In the genomic region with DNA sequence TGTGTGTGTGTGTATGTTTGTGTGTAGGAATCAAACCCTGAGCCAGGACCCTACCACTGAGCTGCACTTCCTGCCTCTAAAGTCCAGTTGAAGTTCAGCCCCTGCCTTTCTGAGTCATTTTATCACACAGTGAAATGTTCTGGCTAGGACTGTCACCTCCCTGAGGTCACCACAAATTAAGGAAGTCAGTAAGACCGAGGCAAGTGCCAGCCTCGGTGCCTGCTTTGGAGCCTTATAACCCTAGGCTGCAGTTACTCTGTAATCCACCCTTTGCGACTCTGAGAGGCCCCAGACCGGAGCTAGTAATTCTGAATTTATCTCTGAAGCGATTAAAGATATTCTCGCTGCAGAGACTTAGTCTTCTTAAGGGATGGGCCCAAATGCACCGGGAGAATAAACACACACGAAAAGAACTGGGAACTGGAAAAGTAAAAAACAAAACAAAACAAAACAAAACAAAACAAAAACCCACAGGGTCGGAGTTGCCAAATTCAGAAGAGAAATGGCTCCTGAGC, we compare ENCODE assay signal across 8 mouse cellular contexts.
A peak's percentile ranks its signal among the peaks of the same experiment; 100 is the strongest.
DNase-seq lines count a peak whose midpoint lies in the region; ATAC-seq and TF ChIP-seq lines count a peak whose summit lies in the region.

No protein-coding gene starts in this region.

- peaks cover 17% of the 10 kb centered on the region for H3K27me3 ChIP-seq in E14TG2a.4 (ENCODE audit: insufficient read depth, low read length)
- no peaks in the 10 kb centered on the region for H3K27me3 ChIP-seq in intestine, embryonic 16.5 days (replicated peaks; ENCODE audit: control insufficient read depth, insufficient read depth, low read length)
- H3K27me3 ChIP-seq in lung, embryonic 14.5 days (ENCODE audit: insufficient read depth, low read length): no peaks in the 10 kb centered on the region

- H3K9me3 ChIP-seq in E14TG2a.4 (ENCODE audit: low read length): no peaks in the 10 kb centered on the region
- H3K9me3 ChIP-seq in intestine, embryonic 16.5 days (ENCODE audit: control insufficient read depth, low read length): no peaks in the 10 kb centered on the region
- H3K9me3 ChIP-seq in lung, embryonic 14.5 days (ENCODE audit: low read depth, low read length): no peaks in the 10 kb centered on the region

- WGBS in intestine, embryonic 16.5 days: 6% methylated on average over 9 of the region's 9 CpGs
- 4% methylated on average over 9 of the region's 9 CpGs for WGBS in lung, embryonic 14.5 days
- WGBS in olfactory bulb, adult 2 months: 23% methylated on average over 9 of the region's 9 CpGs

- peaks cover 40% of the 10 kb centered on the region for H3K4me1 ChIP-seq in E14TG2a.4 (replicated peaks; ENCODE audit: low read depth, low read length)
- peaks cover 31% of the 10 kb centered on the region for H3K4me1 ChIP-seq in intestine, embryonic 16.5 days (ENCODE audit: control insufficient read depth, insufficient read depth, low read length)
- peaks cover 31% of the 10 kb centered on the region for H3K4me1 ChIP-seq in lung, embryonic 14.5 days (ENCODE audit: insufficient read depth)
- peaks cover 9% of the 10 kb centered on the region for H3K4me1 ChIP-seq in olfactory bulb, adult 2 months (ENCODE audit: control insufficient read depth, insufficient read depth, low read length)

- peak overlapping the region; percentile 83 for H3K4me3 ChIP-seq in E14TG2a.4 (replicated peaks; ENCODE audit: low read length)
- peak overlapping the region; percentile 41 for H3K4me3 ChIP-seq in intestine, embryonic 16.5 days (ENCODE audit: low read length)
- H3K4me3 ChIP-seq in lung, embryonic 14.5 days (ENCODE audit: low read depth, low read length): peak overlapping the region; percentile 32
- H3K4me3 ChIP-seq in olfactory bulb, adult 2 months (ENCODE audit: insufficient read depth, low read depth, low read length): peak overlapping the region; percentile 46

- peak; percentile 29 for DNase-seq in adrenal gland, adult 8-10 months
- DNase-seq in lung, embryonic 14.5 days: no peak
- no peak for DNase-seq in right cerebral cortex, postnatal 4 days
- no peak for DNase-seq in T-cell, adult 2 months (ENCODE audit: low spot score)

- peak overlapping the region; percentile 73 for H3K9ac ChIP-seq in intestine, embryonic 16.5 days (ENCODE audit: low read depth, low read length)
- H3K9ac ChIP-seq in lung, embryonic 14.5 days: peak overlapping the region; percentile 60

- no peaks in the 10 kb centered on the region for H3K36me3 ChIP-seq in E14TG2a.4 (ENCODE audit: insufficient read depth, low read length)
- H3K36me3 ChIP-seq in intestine, embryonic 16.5 days (ENCODE audit: control insufficient read depth, insufficient read depth, low read length): no peaks in the 10 kb centered on the region
- H3K36me3 ChIP-seq in lung, embryonic 14.5 days (ENCODE audit: insufficient read depth): no peaks in the 10 kb centered on the region

- peak overlapping the region; percentile 96 for H3K27ac ChIP-seq in intestine, embryonic 16.5 days (ENCODE audit: low read length)
- H3K27ac ChIP-seq in lung, embryonic 14.5 days (ENCODE audit: low read depth): peak overlapping the region; percentile 97
- H3K27ac ChIP-seq in olfactory bulb, adult 2 months (ENCODE audit: insufficient read depth, low read depth, low read length): no peak overlapping the region

- no peak for TF ChIP-seq POLR2A in olfactory bulb, adult 2 months (IDR thresholded peaks at IDR 0.05; ENCODE audit: insufficient read depth, low read depth, low read length)

- no peak for TF ChIP-seq CTCF in E14TG2a.4 (conservative IDR thresholded peaks at IDR 0.05; ENCODE audit: low read length)
- TF ChIP-seq CTCF in lung, embryonic 14.5 days (IDR thresholded peaks at IDR 0.05; ENCODE audit: low read depth): no peak
- TF ChIP-seq CTCF in olfactory bulb, adult 2 months (IDR thresholded peaks at IDR 0.05; ENCODE audit: insufficient read depth, low read depth, low read length): no peak

- peak; percentile 87 for ATAC-seq in granulocyte monocyte progenitor cell, adult 5-6 weeks (replicated peaks; ENCODE audit: poor library complexity, severe bottlenecking)
- ATAC-seq in intestine, embryonic 16.5 days: peak; percentile 50
- no peak for ATAC-seq in lung, embryonic 14.5 days (ENCODE audit: insufficient read depth)

- H3K4me2 ChIP-seq in intestine, embryonic 16.5 days (ENCODE audit: low read depth, low read length): peak overlapping the region; percentile 54
- peak overlapping the region; percentile 73 for H3K4me2 ChIP-seq in lung, embryonic 14.5 days

Comparison
In these comparisons a context has a peak if more than half of its experiments do, and no peak if none do; other contexts are left out.
1. H3K4me3 ChIP-seq: peak in every context shown above with its lines; median percentile 83 in E14TG2a.4; 46 in olfactory bulb, adult 2 months; 41 in intestine, embryonic 16.5 days; 32 in lung, embryonic 14.5 days.